Mouse (Mus musculus): Measurements from ENCODE around the gene Cox4i1.
"Not testable (repeated sequence)": the region's sequence is repeated elsewhere in the genome, so short reads cannot be mapped to it uniquely, and the experiment has no call there.

The Cox4i1 gene

GRCm38 (mm10) chr8:120664566-120664965 lies 3.5 kb upstream of the Cox4i1 start:
- DNase-seq (ENCODE audit: low read depth, low spot score) = no peak

- peak; percentile 50 for DNase-seq (ENCODE audit: low read depth, low spot score)
Measured at GRCm38 (mm10) chr8:120665726-120666455, 2.1 kb upstream of the Cox4i1 start.

GRCm38 (mm10) chr8:120666807-120667470 lies 1.1 kb upstream of the Cox4i1 start:
- DNase-seq (ENCODE audit: low read depth, low spot score) = no peak

- DNase-seq (ENCODE audit: low read depth, low spot score) = no peak
Measured at GRCm38 (mm10) chr8:120668374-120668905, 418 bp downstream of the Cox4i1 start, which contains the start of gene Emc8. Emc8 (minus strand) TSS chr8:120668573.

- DNase-seq (ENCODE audit: low read depth, low spot score) = no peak
Measured at GRCm38 (mm10) chr8:120671775-120672174, 3.8 kb downstream of the Cox4i1 start.

- no peak for DNase-seq (ENCODE audit: low read depth, low spot score)
Measured at GRCm38 (mm10) chr8:120672626-120673229, 4.7 kb downstream of the Cox4i1 start.

GRCm38 (mm10) chr8:120673298-120673697 lies 5.3 kb downstream of the Cox4i1 start:
- DNase-seq (ENCODE audit: low read depth, low spot score) = no peak

- DNase-seq (ENCODE audit: low read depth, low spot score) = no peak
Measured at GRCm38 (mm10) chr8:120675718-120676117, 7.7 kb downstream of the Cox4i1 start.

GRCm38 (mm10) chr8:120678447-120678846 lies 10.4 kb downstream of the Cox4i1 start:
- DNase-seq (ENCODE audit: low read depth, low spot score) = peak; percentile 74

GRCm38 (mm10) chr8:120679629-120680387 lies 11.8 kb downstream of the Cox4i1 start:
- no peak for DNase-seq (ENCODE audit: low read depth, low spot score)

GRCm38 (mm10) chr8:120680405-120680804 lies 12.4 kb downstream of the Cox4i1 start:
- not testable (repeated sequence) for DNase-seq (ENCODE audit: low read depth, low spot score)

- no peak for DNase-seq (ENCODE audit: low read depth, low spot score)
Measured at GRCm38 (mm10) chr8:120681113-120681512, 13.1 kb downstream of the Cox4i1 start.

- peak; percentile 57 for DNase-seq (ENCODE audit: low read depth, low spot score)
Measured at GRCm38 (mm10) chr8:120683602-120684001, 15.6 kb downstream of the Cox4i1 start.

GRCm38 (mm10) chr8:120684082-120684481 lies 16.1 kb downstream of the Cox4i1 start:
- DNase-seq (ENCODE audit: low read depth, low spot score) = no peak

GRCm38 (mm10) chr8:120685097-120685496 lies 17.1 kb downstream of the Cox4i1 start:
- DNase-seq (ENCODE audit: low read depth, low spot score) = no peak

- DNase-seq (ENCODE audit: low read depth, low spot score) = no peak
Measured at GRCm38 (mm10) chr8:120685591-120685990, 17.6 kb downstream of the Cox4i1 start.

- no peak for DNase-seq (ENCODE audit: low read depth, low spot score)
Measured at GRCm38 (mm10) chr8:120686051-120686450, 18.0 kb downstream of the Cox4i1 start.

GRCm38 (mm10) chr8:120686576-120686975 lies 18.6 kb downstream of the Cox4i1 start:
- no peak for DNase-seq (ENCODE audit: low read depth, low spot score)

GRCm38 (mm10) chr8:120687786-120688185 lies 19.8 kb downstream of the Cox4i1 start:
- no peak for DNase-seq (ENCODE audit: low read depth, low spot score)

GRCm38 (mm10) chr8:120688511-120688910 lies 20.5 kb downstream of the Cox4i1 start:
- no peak for DNase-seq (ENCODE audit: low read depth, low spot score)

GRCm38 (mm10) chr8:120692934-120693333 lies 24.9 kb downstream of the Cox4i1 start:
- no peak for DNase-seq (ENCODE audit: low read depth, low spot score)
